Mouse (Mus musculus) layer of hippocampus, adult 8-10 months (tissue): Measurements from ENCODE around the gene Clrn1. TPM values are rescaled to one million over a fixed set of nuclear protein-coding genes. Genes with fewer than 3 reads are reported as not detected.

ENCODE experiments used
- DNase-seq, 2 experiments: peaks; one replicate each; pipeline ENCODE4 v3.0.0; 2022; ENCODE audit warnings: low spot score in 2 of 2
- total RNA-seq, 4 experiments: library from RNA; stranded (reverse); gene quantifications; 2 replicates each; pipeline ENCODE4 v1.2.4; 2022

Clrn1 gene
- total RNA-seq, 4 experiments from 2014 or later = 2.2 to 3.6 (median 2.6) TPM

DNA sequence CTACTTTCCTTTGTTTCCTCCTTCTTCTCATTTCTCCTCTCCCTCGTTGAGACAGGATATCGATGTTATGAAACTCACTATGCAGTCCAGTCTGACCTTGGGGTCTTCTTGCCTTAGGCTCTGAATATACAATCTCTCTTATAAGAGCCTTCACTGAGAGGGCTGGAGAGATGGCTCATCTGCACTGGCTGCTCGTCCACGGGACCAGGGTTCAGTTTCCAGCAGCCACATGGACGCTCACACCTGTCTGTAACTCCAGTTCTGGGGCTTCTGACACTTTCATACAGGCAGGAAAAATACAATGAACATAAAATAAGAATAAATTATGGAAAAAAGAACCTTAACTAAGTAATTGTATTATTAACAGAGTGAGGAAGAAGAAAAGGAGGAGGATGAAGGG, 53.6 kb downstream of the Clrn1 start:
- no peak for DNase-seq

DNA sequence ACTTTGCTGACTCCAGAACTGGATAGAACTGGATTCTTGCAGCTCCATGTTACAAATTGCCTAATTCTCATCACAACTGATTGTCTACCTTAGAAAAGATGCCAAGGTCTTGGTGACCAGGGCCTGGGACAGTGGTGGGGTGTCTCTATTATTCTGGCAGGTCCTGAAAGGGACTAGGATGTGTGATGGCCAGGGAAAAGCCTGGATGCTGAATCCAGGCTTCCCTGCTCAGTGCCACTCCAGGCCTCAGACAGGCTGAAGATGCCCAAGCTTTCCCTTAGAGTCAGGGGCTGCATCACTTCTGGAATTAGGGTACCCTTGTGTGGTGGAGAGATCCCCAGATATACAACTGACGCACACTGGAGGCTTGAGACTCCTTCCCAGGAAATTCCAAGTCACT, 55.2 kb downstream of the Clrn1 start:
- no peak for DNase-seq

DNA sequence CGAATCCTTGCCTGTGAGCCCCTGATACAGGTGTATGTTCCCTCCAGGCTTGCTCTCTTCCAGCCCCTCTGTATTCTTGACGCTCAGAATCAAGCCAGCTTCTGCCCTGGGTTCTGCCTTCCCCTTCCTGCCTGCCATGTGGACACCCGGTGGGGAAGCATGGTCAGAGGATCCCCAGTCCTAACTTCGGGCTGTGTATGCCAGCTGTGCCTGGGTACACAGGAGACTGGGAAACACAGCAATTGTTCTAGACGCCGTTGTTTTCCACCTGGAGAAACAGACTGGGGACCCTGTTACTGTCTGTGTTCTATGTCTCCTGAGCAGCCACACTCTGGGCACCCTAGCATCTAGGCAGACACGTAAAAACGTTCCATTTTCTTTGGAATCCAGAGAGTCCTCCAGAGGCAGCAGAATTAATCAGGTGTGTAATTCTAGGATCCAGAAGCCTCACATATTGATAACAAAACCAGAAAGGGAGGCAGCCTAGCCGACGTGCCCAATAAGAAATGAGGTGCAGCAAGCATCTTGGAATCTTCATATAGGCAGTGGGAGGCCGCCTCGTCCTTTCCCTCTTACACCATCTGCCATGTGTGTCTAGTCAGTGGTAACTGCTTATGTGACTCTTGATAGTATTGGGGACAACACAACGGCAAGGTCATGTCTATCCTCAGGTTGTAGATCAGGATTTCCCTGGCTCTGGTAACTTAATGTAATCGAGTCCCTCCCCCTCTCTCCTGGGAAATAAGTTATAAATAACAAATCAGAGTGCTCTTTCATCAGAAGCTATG, 56.6 kb downstream of the Clrn1 start:
- no peak for DNase-seq

- no peak for DNase-seq
These were observed 58.9 kb downstream of the Clrn1 start for GRCm38 (mm10) chr3:58826266-58826665.

GRCm38 (mm10) chr3:58822211-58822610, 62.9 kb downstream of the Clrn1 start, which contains the start of gene Mindy4b-ps:
TSS of gene Mindy4b-ps (minus strand) at chr3:58822311.
- DNase-seq = no peak

DNA sequence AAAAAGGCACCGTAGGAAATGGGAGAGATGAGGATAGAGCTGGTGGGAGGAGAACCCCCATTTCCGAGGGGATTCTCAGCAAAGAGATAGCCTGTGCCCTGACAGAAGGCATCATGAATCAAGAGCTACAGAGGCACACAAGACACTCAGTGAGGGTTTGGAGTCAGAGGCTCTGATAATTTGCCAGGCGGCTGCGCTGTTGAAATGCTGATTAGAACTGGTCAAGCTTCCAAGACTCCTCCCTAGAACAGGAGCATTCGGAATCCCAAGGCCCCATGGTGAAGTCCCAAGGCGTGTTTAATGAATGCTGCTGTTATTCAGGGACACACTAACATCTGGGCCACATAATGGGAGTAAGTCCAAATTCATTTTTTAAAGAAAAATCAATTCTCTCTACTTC, 67.8 kb downstream of the Clrn1 start:
- no peak for DNase-seq

GRCm38 (mm10) chr3:58814191-58814590, 70.9 kb downstream of the Clrn1 start:
- no peak for DNase-seq

GRCm38 (mm10) chr3:58810353-58810752, 74.8 kb downstream of the Clrn1 start:
- no peak for DNase-seq

DNA sequence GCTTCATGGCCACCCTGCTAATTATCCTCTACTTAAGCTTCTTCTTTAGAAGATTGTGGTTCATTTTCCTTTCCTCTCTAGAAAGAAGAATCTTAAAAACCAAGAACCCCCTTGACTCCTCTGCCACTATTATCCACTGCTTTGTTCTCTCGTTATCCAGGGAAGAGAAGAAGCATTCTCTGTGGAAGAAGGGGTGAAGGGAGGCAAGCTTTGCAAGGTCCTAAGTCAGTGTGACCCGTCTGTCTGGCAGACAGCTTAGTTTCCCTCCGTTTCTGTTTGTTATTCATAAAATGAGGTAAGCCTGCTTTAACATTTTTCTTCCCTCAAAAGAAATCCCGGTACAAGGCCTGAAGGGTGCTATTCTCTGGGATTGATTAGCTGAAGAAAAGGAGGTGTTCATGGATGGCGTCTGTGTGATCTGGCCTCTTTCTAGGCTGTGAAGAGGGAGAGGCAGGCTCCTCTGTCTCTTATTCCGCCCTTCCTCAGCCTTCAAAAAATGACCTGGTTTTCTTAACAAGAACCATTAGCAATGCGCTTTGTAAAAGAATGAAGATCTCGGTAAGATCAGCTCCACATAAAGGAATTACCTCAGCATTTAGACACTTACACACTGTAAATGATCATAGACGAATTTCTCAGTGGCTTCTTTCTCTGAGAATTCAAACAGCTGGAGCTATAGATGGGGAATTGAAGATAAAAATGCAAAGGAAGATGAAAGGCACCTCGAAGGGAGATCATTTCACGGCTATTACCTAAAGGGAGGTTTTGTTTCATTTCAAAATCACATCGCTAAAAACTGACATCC, 75.8 kb downstream of the Clrn1 start:
- no peak for DNase-seq

- DNase-seq = no peak
These were observed 76.5 kb downstream of the Clrn1 start for GRCm38 (mm10) chr3:58808636-58809035.

DNA sequence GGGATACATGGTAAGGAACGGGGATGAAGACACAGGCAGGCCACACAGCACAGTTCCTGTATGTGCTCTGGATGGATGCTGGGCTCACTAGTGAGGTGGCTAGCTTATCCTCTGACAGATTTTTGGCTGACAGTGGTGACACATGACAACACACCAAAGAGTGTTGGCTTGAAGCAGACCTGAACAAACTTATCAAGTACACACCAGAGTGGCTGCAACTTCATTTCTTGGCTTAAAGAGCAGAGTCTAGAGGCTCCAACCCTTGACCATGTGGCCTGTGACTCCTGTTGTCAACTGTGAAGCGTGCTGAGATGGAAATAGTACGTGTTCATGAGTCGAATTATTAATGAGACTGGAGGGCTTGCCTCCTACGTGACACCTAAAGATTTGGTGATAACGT, 80.4 kb downstream of the Clrn1 start:
- no peak for DNase-seq

GRCm38 (mm10) chr3:58798676-58799075, 86.5 kb downstream of the Clrn1 start:
- DNase-seq = no peak

GRCm38 (mm10) chr3:58798245-58798644, 86.9 kb downstream of the Clrn1 start:
- DNase-seq = no peak

Other genes starting within 250 kb of the Clrn1 start
- gene Erich6, start 248.1 kb downstream of the Clrn1 start, total RNA-seq = 1 to 10 TPM in 2 of 4 experiments, under 1 TPM in 2; 0.69 to 2.2 (median 1.0) TPM
- 10 to 100 TPM; 13.7 to 18.5 (median 14.6) TPM for gene Siah2, start 192.9 kb downstream of the Clrn1 start, total RNA-seq
- 1 to 10 TPM; 1.1 to 2.6 (median 1.2) TPM for gene Mindy4b-ps, start 63.0 kb downstream of the Clrn1 start, total RNA-seq
- 10 to 100 TPM; 46.5 to 61.7 (median 54.8) TPM for gene Med12l, start 120.5 kb upstream of the Clrn1 start, total RNA-seq
- gene Gpr171, start 216.5 kb upstream of the Clrn1 start, total RNA-seq = not detected